Mouse (Mus musculus): ENCODE data around the gene Syt7. TPM values are rescaled to one million over a fixed set of nuclear protein-coding genes. Genes with fewer than 3 reads are reported as not detected.

The Syt7 gene
- polyA plus RNA-seq, 1 experiment from 2014 or later, result 2.1 TPM

DNA sequence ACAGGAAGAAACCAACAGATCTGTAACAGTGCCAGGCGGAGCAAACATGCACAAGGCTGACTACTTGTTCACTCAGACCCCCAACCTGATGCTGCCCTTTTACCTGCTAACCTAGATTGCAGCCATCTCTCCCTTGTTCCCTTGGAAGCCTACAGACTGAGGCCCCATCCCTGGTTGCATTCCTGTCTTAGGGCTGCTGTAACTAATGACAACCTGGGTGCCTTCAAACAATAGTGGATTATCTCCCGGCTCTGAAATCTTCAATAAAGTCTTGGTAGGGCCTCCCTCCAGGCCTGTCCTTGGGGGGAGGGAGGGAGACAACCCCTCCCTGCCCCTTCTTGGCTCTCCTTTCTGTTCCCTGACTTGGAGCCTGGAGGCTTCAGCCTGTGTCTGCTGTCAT, 34.1 kb upstream of the Syt7 start:
- Histone ChIP-seq H3K4me2 (replicated peaks; ENCODE audit: low read depth, low read length) (no peak overlapping the region), H3K9me3 (ENCODE audit: control insufficient read depth, low read length) (no peaks in the 10 kb centered on the region), H3K9ac (ENCODE audit: low read depth, low read length) (no peak overlapping the region), H3K27me3 (ENCODE audit: control insufficient read depth, insufficient read depth, low read length) (no peaks in the 10 kb centered on the region; the same call in 1 of the 2 replicates), H3K36me3 (ENCODE audit: control insufficient read depth, insufficient read depth, low read length) (no peaks in the 10 kb centered on the region), H3K4me3 (ENCODE audit: low read length) (no peak overlapping the region), H3K4me1 (ENCODE audit: control insufficient read depth, insufficient read depth, low read length) (peaks cover 6% of the 10 kb centered on the region; the same call in 1 of the 2 replicates), H3K27ac (ENCODE audit: low read depth, low read length) (no peak overlapping the region)
- ATAC-seq (ENCODE audit: low FRiP score, low TSS enrichment), result no peak
- WGBS, result 79% methylated on average over 2 of the region's 2 CpGs

DNA sequence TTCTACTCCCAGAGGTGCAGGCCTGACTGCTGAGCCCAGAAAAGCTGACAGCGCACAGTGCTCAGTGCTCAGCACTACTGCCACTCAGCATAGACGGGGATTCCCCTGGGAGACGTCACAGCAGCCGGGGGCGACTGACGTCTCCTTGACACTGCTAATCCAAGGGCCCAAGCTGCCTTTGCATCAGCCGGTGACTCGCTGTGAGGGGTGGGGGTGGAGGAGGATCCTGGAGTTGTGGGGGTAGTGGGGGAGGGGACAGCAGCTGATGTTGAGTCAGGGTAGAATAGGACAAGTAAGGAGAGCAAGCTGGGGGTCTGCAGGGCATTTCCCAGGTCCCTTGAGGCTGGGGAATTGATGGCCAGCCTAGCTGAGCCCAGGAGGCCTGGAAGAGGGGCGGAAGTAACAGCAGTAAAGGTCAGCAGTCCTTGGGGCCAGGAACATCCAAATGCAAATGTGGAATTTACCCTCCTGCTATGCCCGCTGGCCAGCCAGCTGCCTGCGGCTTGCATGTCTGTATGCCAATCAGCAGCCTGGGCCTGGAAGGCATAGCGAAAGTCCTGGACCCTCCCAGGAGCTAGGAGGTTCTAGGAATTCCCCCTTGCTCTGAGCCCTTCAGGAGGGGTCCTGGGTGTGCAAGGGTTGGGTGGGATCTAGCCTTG, 31.9 kb upstream of the Syt7 start:
- 7% methylated on average over 12 of the region's 12 CpGs for WGBS
- Histone ChIP-seq H3K27me3 (ENCODE audit: control insufficient read depth, insufficient read depth, low read length) (no peaks in the 10 kb centered on the region; the same call in 1 of the 2 replicates), H3K9me3 (ENCODE audit: control insufficient read depth, low read length) (no peaks in the 10 kb centered on the region), H3K27ac (ENCODE audit: low read depth, low read length) (no peak overlapping the region), H3K36me3 (ENCODE audit: control insufficient read depth, insufficient read depth, low read length) (no peaks in the 10 kb centered on the region), H3K4me3 (ENCODE audit: low read length) (no peak overlapping the region), H3K4me2 (replicated peaks; ENCODE audit: low read depth, low read length) (no peak overlapping the region), H3K9ac (ENCODE audit: low read depth, low read length) (no peak overlapping the region), H3K4me1 (ENCODE audit: control insufficient read depth, insufficient read depth, low read length) (peaks cover 6% of the 10 kb centered on the region)
- no peak for ATAC-seq (ENCODE audit: low FRiP score, low TSS enrichment)

DNA sequence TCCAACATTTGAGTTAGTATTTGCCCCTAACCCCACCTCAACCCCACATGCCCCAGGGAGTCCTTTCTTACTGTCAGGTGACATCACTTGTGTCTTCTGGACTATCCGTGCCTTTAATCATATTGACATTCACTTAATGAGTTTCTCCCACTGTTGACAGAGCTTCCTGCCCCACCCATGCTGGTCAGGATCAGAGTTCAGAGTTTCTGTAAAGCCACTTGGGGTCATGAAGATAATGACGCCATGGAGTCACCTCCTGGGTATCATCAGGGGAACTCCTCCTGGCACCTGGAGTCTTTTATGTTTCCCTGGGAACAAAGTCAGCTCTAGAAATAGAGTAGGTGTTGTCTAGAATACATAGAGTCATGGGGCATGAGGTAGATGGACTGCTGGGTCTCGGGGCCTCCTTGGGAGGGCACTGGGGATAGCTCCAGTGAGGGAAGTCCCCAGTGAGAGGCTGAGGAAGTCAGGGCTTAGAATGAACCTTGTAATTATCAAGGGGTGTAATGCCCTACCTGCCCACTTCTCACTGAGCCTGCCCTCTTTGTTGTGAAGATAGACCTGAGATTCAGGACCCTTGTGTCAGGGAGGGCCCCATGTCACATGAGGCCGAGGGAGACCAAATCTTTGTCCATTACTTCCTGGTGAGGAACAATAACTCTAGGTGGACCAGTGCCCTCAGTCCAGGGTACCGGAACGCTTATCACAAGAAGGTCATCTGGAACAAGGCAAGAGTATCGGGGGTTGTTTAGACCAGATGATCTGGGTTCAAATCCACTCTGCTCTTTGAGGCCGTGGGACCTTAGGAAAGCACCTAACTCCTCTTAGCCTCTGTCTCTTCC, 29.6 kb upstream of the Syt7 start:
- H3K27me3 ChIP-seq (ENCODE audit: control insufficient read depth, insufficient read depth, low read length), result no peaks in the 10 kb centered on the region; the same call in none of the 2 replicates
- H3K4me3 ChIP-seq (ENCODE audit: low read length), result no peak overlapping the region
- no peak overlapping the region for H3K9ac ChIP-seq (ENCODE audit: low read depth, low read length)
- no peak overlapping the region for H3K4me2 ChIP-seq (replicated peaks; ENCODE audit: low read depth, low read length)
- H3K9me3 ChIP-seq (ENCODE audit: control insufficient read depth, low read length), result no peaks in the 10 kb centered on the region
- 79% methylated on average over 8 of the region's 8 CpGs for WGBS
- ATAC-seq (ENCODE audit: low FRiP score, low TSS enrichment), result no peak
- H3K27ac ChIP-seq (ENCODE audit: low read depth, low read length), result no peak overlapping the region
- peaks cover 25% of the 10 kb centered on the region for H3K4me1 ChIP-seq (ENCODE audit: control insufficient read depth, insufficient read depth, low read length)
- no peaks in the 10 kb centered on the region for H3K36me3 ChIP-seq (ENCODE audit: control insufficient read depth, insufficient read depth, low read length)

DNA sequence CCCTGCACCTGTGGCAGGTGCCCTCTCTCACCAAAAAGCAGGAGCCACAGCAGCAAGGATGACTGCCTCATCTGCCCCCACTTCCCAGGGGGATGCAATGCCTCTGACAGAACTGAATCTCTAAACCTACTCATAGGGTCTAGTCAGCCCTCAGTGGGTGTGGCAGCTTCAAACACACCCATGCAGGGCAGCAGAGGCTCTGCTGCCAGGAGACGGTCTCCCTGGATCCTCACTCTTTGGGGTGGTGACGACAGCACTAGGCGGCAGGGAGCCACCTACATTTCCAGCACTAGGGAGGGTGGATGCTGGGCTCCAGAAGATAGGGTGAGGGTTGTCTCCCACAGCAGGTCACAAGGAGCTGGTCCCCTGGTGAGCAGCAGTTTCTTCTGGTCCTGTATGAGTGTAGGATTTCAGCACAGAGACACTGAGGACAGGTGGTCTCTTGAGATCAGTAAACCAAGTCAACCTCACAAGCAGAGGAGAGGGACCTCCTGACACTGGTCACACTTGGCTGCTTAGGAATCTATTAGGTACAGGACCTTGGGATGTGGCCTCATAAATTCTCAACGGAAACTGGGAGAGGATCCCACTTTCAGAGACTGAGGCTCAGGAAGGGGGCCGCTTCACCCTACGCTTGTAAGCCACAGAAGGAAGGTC, 26.3 kb upstream of the Syt7 start:
- H3K27ac ChIP-seq (ENCODE audit: low read depth, low read length), result peak overlapping the region; percentile 42; the same call in 1 of the 2 replicates
- no peaks in the 10 kb centered on the region; the same call in none of the 2 replicates for H3K27me3 ChIP-seq (ENCODE audit: control insufficient read depth, insufficient read depth, low read length)
- WGBS, result 22% methylated on average over 6 of the region's 6 CpGs
- H3K9me3 ChIP-seq (ENCODE audit: control insufficient read depth, low read length), result no peaks in the 10 kb centered on the region
- H3K4me2 ChIP-seq (replicated peaks; ENCODE audit: low read depth, low read length), result no peak overlapping the region
- ATAC-seq (ENCODE audit: low FRiP score, low TSS enrichment), result peak; percentile 68
- H3K4me3 ChIP-seq (ENCODE audit: low read length), result no peak overlapping the region
- H3K4me1 ChIP-seq (ENCODE audit: control insufficient read depth, insufficient read depth, low read length), result peaks cover 19% of the 10 kb centered on the region
- H3K9ac ChIP-seq (ENCODE audit: low read depth, low read length), result no peak overlapping the region
- H3K36me3 ChIP-seq (ENCODE audit: control insufficient read depth, insufficient read depth, low read length), result no peaks in the 10 kb centered on the region

DNA sequence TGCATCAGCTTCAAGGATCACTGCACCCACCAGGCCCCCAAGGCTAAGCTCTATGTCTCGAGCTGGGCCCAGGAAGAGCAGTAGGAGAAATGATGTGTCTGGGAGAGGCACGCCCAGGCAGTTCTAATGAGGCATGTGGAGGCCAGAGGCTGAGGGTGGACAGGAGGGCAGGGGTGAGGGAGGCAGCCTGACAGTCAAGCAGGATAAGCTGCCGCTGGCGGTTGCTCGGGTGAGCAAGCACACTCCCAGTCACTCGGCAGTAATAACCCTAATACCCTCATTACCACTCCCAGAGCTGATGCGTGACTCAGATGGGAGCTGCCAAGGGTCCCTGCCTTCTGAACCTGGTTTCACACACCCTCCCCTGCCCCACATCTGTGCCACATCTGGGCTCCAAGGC, 25.0 kb upstream of the Syt7 start:
- H3K27me3 ChIP-seq (ENCODE audit: control insufficient read depth, insufficient read depth, low read length), result no peaks in the 10 kb centered on the region; the same call in none of the 2 replicates
- no peak overlapping the region for H3K9ac ChIP-seq (ENCODE audit: low read depth, low read length)
- 0 out of 2 replicates have a peak overlapping the region, but pooled peaks have one; percentile 17 for H3K27ac ChIP-seq (ENCODE audit: low read depth, low read length)
- 5% methylated on average over 7 of the region's 7 CpGs for WGBS
- H3K36me3 ChIP-seq (ENCODE audit: control insufficient read depth, insufficient read depth, low read length), result no peaks in the 10 kb centered on the region
- peaks cover 19% of the 10 kb centered on the region for H3K4me1 ChIP-seq (ENCODE audit: control insufficient read depth, insufficient read depth, low read length)
- peak; percentile 69 for ATAC-seq (ENCODE audit: low FRiP score, low TSS enrichment)
- no peak overlapping the region for H3K4me3 ChIP-seq (ENCODE audit: low read length)
- no peak overlapping the region for H3K4me2 ChIP-seq (replicated peaks; ENCODE audit: low read depth, low read length)
- no peaks in the 10 kb centered on the region for H3K9me3 ChIP-seq (ENCODE audit: control insufficient read depth, low read length)

DNA sequence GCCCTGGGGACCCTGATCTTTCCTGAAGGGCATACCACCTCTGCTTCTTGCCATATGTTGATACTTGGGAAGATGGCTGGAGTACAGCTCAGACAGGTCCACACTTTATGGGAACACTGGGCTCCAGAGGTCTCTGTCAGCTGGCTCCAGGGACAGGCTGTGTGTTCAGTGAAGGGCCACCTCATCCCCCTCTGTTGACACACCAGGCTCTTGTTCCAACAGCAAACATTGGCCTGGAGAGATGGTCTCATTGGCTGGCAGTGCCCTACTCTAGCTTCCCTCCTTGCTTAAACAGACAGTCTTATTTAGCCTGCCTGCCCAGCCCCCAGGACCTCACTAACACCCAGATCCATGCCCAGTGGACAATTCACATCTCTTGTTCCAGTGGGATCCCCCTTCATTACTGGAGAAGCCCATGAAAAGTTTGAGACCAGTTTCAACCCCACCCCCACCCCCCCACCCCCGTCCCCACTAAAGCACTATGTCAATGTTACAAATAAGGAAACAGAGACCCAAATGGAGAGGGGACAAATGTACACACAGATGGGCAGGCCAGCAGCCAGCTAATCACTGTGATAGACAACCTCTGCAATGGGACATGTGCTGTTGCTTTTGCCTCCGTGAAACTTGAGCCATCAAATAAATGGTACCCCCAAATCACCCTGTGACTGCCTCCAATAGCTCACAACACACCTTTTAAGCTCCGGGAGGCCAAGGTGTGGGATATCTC, 22.6 kb upstream of the Syt7 start:
- H3K27me3 ChIP-seq (ENCODE audit: control insufficient read depth, insufficient read depth, low read length), result no peaks in the 10 kb centered on the region; the same call in none of the 2 replicates
- H3K4me2 ChIP-seq (replicated peaks; ENCODE audit: low read depth, low read length), result no peak overlapping the region
- ATAC-seq (ENCODE audit: low FRiP score, low TSS enrichment), result no peak
- H3K4me1 ChIP-seq (ENCODE audit: control insufficient read depth, insufficient read depth, low read length), result peaks cover 19% of the 10 kb centered on the region
- H3K36me3 ChIP-seq (ENCODE audit: control insufficient read depth, insufficient read depth, low read length), result no peaks in the 10 kb centered on the region
- H3K27ac ChIP-seq (ENCODE audit: low read depth, low read length), result no peak overlapping the region
- no peaks in the 10 kb centered on the region for H3K9me3 ChIP-seq (ENCODE audit: control insufficient read depth, low read length)
- H3K9ac ChIP-seq (ENCODE audit: low read depth, low read length), result no peak overlapping the region
- H3K4me3 ChIP-seq (ENCODE audit: low read length), result no peak overlapping the region
- WGBS, result 31% methylated on average over 3 of the region's 3 CpGs

DNA sequence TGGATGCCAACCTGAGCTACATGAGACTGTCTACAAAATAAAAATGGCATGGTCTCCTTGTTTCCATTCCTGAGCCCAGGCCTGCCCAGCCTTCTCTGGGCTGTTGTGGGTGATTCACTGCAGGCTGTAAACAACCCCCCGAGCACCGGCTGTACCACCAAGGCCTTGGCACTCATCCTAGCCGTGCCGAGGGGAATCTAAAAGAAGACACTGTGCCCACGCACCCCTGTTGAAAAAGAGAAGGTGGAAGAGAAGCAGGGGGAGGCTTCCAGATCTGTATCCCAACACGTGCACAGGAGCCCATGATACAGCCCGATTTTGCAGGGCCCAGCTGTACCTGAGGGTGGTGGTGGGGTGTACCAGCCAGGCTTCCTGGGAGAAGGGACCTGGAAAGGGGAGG, 21.1 kb upstream of the Syt7 start:
- Histone ChIP-seq H3K4me3 (ENCODE audit: low read length) (no peak overlapping the region), H3K27me3 (ENCODE audit: control insufficient read depth, insufficient read depth, low read length) (no peaks in the 10 kb centered on the region; the same call in none of the 2 replicates), H3K4me2 (replicated peaks; ENCODE audit: low read depth, low read length) (no peak overlapping the region), H3K9ac (ENCODE audit: low read depth, low read length) (no peak overlapping the region), H3K27ac (ENCODE audit: low read depth, low read length) (no peak overlapping the region), H3K4me1 (ENCODE audit: control insufficient read depth, insufficient read depth, low read length) (peaks cover 12% of the 10 kb centered on the region; the same call in 1 of the 2 replicates), H3K9me3 (ENCODE audit: control insufficient read depth, low read length) (no peaks in the 10 kb centered on the region), H3K36me3 (ENCODE audit: control insufficient read depth, insufficient read depth, low read length) (no peaks in the 10 kb centered on the region)
- ATAC-seq (ENCODE audit: low FRiP score, low TSS enrichment), result no peak
- 85% methylated on average over 7 of the region's 7 CpGs for WGBS

DNA sequence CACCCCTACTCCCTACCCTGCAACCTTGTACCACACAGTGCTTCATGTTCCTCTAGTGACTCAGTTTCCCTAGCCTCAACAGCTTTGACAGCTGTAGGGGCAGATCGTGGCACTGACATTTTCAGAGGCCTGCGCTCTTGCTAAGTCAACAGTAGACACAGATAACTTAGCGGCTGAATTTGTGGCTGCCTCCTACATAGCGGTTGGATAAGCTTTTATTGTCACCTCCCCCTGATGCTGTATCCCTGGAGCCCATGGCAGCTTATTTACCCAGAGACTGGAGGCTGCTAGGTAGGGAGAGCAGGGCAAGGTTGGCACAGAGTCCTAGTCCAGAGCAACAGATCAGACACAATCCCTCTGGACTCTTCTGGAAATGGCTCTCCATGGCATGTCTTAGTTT, 19.0 kb upstream of the Syt7 start:
- Histone ChIP-seq H3K9ac (ENCODE audit: low read depth, low read length) (no peak overlapping the region), H3K4me2 (replicated peaks; ENCODE audit: low read depth, low read length) (no peak overlapping the region), H3K27me3 (ENCODE audit: control insufficient read depth, insufficient read depth, low read length) (no peaks in the 10 kb centered on the region; the same call in 1 of the 2 replicates), H3K4me3 (ENCODE audit: low read length) (no peak overlapping the region), H3K27ac (ENCODE audit: low read depth, low read length) (no peak overlapping the region), H3K4me1 (ENCODE audit: control insufficient read depth, insufficient read depth, low read length) (no peaks in the 10 kb centered on the region), H3K36me3 (ENCODE audit: control insufficient read depth, insufficient read depth, low read length) (no peaks in the 10 kb centered on the region), H3K9me3 (ENCODE audit: control insufficient read depth, low read length) (no peaks in the 10 kb centered on the region)
- ATAC-seq (ENCODE audit: low FRiP score, low TSS enrichment), result no peak
- WGBS, result 43% methylated on average over 4 of the region's 4 CpGs
